Mouse (Mus musculus): ENCODE results near the gene Gm10382.
"Not testable (repeated sequence)": the region's sequence is repeated elsewhere in the genome, so short reads cannot be mapped to it uniquely, and the experiment has no call there.

Gene Gm10382

DNA sequence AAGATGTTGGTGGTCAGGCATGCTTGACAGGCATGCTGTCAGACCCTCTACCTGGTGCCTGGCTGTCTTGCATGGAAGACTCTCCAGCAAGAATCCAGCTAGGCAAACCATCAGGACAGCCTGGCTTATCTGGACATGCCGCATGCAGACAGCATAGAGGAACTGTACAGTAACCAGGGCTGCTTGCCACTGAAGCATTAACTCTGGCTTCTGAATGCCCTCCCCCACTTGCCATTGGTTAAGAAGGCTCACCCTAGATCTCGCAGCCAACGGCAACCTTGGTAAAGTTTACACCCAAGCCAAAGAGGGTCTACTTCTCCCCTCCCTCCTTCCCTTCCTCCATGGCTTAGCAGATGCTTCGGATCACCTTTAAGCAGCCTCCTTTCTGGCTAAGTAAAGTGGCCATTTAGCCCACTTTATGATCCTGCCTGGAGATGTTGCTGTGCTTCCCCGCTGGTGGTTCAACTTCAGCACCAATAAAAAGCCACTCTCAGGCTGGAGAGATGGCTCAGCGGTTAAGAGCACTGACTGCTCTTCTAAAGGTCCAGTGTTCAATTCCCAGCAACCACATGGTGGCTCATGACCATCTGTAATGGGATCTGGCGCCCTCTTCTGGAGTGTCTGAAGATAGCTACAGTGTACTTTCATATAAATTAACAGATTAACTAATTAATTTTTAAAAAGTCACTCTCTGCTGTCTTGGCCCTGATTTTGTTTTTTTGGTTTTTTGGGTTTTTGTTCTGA lies 18.0 kb upstream of the Gm10382 start:
- peak in 1 of 2 experiments; percentile 9 for DNase-seq

DNA sequence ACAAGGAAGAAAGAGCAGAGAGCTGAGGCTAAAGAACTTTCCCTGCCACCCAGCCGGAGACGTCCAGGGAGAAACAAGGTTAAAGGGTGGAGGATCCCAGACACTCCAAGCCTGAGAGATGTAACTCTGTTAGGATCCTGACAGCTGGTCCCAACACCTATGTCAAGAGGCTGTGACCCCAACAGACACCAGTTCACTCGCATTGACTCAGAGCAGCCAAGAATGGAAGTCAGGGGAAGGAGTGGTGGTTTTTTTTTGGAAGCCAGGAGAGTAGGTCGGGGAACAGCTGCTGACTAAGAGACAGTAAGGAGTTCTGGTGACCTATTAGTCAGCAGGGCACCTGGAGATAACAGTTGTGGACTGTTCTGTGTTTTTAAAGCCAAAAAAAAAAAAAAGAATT lies 17.1 kb upstream of the Gm10382 start:
- DNase-seq: no peak

DNA sequence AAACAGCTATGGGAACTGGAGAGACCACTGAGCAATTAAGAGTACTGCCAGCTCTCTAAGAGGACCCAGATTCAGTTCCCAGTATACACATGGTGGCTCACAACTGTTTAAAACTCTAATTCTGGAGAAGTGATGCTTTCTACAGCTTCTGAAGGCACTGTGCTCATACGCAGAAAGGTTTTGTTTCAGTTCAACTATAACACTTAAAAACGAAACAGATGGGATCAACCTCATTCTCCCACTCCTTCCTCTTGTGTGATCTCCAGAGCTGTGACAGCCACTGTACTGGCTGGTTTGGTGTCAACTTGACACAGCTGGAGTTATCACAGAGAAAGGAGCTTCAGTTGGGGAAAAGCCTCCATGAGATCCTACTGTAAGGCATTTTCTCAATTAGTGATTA lies 13.3 kb upstream of the Gm10382 start:
- no peak for DNase-seq

DNA sequence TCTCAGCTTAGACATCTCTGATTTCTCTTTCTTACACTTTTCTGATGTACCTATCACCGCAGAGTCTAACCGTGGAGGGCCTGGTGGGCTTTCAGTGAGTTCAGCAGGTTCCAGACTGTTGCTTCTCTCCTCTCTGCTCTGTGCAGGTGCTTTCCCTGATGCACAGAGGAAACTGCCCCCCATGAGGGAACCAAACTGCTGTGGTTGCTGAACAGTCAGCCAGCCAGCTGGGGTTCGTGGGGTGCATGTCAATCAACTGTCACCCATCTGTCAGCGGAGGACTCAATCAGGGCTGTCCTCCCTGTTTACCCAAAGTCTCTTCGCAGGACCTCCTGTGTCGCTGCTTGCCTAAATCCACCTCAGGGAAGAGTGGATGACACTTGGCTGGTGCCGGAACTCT lies 11.9 kb upstream of the Gm10382 start:
- DNase-seq: no peak

DNA sequence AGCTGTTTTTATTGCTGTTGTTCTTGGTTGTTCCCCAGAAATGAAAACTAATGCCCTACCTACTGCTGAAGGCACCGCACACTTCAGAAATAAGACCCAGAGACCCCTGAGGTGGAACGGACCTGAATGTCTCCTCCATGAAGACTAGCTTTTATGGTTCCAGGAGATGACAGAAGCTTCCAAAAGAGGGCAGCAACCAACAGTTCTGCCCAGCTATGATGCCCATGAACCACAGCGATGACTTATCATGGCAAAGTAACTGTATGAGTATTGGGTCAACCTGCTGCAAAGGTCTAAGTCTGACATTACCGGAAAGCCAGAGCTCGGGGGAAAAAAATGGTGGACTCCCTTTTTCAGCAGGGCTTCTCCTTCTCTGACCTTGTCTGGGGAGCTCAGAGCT lies 10.2 kb upstream of the Gm10382 start:
- no peak for DNase-seq

DNA sequence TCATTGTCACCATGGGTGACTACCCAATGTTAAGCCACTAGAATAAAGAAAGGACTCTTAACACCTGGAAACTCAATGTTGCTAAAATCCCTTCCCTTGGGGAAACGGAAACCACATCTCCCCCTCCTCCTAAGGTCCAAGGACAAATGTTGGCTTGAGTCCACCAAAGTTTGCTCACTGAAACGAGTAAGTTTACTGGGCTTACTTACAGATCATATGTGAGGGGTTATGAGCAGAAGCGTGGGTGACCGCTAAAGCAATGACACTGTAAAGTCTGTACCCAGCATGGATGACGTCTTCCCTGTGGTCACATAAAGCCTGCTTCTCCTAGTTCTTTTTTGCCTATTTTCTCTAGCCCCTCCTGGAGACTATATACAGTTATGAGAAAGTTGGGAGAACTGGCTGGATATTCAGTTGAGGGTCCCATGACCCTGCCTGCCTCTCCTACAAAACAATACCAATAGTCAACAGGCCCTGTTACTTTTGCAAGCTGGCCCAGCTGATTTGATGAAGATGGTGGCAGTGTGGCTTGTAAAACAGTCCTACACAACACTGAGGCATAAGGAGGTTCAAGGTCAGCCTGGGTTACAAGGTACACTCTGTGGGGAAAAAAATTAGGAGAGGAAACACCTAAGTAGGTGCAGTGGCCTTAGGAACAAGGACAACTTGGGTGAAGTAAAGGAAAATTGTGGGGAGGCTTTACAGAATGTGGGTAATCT lies 7.0 kb upstream of the Gm10382 start:
- peak in 1 of 2 experiments; percentile 29 for DNase-seq

DNA sequence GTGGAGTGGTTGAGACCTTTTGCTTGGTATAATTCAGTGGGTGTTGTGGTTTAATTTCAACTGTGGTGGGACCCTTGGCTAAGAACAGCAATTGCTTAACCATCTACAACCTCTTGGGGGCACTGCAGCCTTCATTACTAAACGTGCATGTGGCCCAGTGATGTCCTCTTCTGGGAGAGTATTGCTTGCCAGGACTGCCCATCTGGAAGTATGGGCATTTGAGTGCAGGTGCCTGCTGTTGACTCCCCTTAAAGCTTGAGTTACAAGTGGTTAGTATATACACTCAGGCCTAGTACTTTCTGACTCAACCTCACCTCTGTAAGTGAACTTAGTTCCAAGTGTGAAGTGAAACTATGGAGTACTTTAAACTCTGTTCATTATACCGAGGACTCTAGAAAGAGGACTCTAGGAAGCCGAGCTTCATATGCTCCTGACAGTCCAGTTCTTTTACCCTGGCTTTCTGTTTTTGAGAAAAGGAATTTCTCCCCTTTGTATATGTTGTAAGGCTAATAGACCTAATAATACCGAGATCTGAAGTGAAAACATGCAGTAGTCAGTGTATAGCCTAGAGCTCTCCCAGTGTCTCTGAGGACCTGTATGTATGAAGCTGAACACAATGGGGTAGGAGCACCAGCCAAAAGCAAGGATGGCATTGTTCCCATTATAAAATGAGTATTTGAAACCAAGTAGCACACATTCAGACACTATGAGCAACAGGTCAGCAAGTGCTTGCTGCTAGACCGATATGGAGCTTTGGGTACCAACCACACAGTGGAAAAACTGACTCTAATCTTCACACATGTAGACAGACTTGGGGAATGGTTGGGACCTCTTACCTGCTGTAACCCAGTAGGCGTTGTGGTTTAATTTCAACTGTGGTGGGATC lies 6.2 kb upstream of the Gm10382 start:
- DNase-seq: peak; percentile 78 to 80

DNA sequence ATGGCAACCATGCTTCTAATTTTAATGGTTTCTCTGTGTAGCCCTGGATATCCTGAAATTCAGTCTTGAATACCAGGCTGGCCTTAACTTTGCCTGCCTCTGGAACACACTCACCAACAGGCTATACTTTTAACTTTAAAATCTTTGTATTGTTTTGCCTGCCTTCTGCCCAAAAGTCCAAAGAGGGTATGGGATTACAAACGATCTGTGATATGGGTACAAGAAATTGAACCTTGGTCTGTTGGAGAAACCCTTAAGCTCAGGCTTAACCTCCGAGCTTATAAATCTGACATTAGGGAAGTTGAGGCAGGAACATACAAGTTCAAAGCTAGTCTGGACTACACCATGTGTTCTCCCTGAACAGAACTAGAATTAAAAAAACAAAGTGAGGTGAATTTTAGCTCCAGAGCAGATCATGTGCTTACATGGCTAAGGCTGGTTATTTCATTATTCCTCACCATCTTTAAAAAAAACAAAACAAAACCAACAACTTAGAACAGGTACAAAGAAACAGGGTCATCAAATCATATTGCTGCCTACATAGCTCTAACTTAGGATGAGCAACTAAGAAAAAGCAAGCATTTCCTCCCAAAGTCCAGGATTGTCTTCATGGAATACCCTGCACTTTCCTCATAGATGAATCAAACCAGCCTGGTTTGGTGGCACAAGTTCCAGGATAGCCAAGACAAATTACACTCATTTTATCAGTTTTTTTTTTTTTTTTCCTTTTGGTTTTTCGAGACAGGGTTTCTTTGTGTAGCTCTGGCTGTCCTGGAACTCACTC lies 5.3 kb upstream of the Gm10382 start:
- no peak for DNase-seq

DNA sequence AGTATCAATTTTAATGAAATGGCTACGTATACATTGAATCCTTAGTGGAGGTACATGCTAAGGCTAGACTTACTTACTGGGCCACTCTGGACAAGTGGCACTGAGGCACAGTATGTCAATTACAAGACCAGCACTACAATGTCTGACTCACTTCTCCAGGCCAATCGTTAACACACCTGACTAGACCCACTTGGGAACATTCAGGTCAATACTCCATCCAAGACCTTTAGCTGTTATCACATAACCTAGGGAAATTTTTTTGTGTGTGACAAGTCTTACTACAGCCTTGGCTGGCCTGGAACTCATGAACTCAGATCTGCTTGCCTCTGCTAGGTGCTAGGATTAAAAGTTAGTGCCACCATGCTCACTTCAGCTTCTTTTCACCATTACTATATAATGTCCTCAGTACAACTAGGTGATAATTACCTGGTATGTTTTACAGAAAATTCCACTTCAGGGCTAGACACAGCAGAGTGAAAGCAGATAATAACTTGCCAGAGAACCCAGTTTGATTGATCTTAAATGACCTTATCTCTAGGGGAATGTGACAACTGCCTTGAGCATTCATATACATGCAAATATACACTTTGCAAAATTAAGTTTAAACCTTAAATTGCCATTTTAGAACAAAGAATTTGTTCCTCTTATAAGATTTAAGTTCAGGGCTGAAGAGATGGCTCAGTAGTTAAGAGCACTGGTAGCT lies 4.5 kb upstream of the Gm10382 start:
- DNase-seq: no peak

DNA sequence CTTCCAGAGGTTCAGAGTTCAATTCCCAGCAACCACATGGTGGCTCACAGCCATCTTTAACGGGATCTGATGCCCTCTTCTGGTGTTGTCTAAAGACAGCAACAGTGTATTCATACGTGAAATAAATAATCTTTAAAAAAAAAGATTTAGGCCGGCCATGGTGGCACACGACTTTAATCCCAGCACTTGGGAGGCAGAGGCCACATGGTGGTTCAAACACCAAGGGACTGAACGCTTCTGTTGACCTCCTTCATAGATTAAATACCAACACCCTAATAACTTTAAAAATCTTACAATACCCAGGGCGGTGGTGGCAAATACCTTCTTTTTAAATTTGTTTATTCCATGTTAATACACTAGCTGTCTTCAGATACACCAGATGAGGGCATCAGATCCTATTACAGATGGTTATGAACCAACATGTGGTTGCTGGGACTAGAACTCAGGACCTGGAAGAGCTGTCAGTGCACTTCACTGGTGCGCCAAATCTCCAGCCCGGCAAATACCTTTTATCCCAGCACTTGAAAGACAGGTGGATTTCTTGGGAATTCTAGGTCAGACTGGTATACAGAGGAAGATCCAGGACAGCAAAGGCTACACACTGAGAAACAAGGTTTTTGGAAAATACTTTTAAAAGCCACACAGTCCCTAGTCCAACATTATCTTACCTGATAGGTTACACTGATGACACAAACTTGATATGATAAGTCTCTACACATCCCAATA lies 3.7 kb upstream of the Gm10382 start:
- peak in 1 of 2 experiments; percentile 30 for DNase-seq

DNA sequence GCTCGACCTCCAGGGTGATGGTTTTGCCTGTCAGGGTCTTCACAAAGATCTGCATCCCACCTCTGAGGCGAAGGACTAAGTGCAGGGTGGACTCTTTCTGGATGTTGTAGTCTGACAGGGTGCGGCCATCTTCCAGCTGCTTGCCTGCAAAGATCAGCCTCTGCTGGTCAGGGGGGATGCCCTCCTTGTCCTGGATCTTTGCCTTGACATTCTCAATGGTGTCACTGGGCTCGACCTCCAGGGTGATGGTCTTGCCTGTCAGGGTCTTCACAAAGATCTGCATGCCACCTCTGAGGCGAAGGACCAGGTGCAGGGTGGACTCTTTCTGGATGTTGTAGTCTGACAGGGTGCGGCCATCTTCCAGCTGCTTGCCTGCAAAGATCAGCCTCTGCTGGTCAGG lies 1.8 kb upstream of the Gm10382 start:
- not testable (repeated sequence) for DNase-seq

DNA sequence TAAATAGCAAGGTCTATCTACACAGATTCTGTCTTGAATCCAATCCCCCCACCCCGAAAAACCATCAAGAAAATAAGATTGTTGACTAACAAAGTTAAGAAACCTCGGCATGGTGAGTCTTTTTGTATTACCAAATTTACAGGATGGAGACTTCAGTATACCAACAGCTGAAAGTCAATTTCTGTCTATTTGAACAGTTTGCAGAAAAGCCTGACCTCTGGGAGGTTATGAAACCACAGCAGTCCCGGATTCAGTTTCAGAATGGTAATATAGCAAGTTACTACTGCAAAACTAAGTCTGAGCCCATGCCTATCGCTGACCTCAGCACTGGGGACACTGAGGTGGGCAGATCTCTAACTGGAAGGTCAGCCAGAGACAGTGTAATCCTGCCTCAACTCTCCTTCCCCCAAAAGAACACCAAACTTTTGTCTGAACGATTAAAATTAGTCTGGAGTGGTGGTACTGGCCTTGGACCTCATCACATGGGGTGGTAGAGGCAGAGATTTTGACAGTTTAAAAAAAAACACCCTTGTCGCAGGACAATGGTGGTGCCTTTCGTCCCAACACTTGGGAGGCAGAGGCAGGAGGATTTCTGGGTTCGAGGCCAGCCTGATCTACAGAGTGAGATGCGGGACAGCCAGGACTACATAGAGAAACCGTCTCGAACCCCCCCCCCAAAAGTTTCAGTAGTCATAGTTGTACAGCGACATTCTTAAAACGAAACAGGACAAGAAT lies 597 bp upstream of the Gm10382 start:
- DNase-seq: no peak

DNA sequence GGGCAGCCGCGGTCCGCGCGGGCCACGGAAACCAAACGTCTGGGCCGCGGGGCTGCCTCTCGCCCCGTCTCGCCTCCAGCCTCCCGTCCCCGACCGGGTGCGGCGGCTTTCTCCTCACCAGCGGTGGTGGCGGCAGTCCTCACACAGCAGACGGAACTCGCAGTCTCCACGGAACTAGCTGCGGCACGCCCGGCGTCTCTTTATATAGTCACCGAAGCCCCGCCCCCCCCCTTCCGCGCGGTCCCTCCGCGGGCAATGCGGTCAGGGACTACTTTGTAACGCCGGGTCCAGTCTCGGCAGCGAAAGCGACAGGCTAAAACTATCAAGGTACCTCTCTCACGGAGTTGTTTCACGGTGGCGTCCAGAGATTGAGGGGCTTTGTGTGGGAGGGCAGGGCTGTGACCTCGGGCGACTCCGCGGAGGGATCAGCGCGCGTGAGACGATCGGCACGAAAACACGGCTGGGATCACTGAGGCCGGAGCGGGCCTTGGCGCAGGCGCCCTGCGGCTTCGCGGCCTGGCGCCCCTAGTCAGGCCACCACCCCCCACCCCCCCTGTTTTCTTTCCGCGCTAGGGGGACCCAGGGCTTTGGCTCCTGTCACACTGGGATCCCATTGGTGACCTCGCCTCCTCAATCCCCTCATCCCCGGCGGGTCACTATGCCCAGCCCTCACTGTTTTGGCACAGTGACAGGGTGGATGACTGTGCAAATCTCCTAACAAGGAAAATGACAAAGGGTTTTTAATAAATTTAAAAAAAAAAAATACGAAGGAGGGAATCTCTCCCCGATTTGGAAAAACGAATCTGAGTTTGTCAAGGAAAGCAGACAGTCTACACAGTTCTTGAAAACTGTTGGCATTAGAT lies 688 bp downstream of the Gm10382 start, which contains the start of gene Ubc:
TSS of gene Ubc (minus strand) at position 624 of the 863 bp plus-strand sequence.
- peak; percentile 95 for DNase-seq

DNA sequence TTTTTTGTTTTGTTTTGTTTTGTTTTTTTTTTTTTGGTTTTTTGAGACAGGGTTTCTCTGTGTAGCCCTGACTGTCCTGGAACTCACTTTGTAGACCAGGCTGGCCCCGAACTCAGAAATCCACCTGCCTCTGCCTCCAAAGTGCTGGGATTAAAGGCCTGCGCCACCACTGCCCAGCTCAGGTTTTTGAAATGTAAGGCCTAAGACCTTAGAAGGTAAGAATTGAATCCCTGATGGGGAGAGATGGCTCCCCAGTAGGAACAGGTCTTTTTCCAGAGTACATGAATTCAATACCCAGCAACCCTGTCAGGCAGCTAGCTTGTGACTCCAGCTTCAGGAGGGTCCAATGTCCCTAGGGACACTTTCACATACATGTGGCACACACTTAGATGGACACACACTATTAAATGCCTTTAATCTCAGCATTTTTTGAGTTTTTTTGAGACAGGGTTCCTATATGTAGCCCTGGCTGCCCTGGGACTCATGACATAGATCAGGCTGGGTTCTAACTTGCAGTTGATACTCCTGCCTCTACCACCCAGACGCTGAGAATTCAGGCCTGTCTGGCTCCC lies 1.9 kb downstream of the Gm10382 start:
- DNase-seq: peak in 1 of 2 experiments; percentile 23

DNA sequence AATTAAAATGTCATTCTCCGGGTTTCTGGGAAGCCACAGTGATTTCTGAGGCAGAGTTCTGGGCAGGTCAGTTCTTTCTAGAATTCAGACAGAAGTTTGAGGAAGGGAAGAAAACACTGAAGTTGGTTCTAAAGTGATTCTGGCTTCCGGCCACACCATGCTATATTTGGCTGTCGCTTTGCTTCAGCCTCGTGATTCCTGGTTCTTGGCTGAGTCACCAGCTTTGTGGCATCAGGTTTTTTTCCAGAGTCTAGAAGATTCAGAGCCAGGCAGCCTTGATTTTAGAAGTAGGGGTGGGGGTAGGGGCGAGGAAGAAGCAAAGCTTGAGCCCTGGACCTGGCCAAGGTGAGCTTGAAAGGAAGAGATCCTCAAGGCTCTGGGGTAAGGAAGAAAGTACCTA lies 2.5 kb downstream of the Gm10382 start:
- DNase-seq: peak; percentile 86 to 91

DNA sequence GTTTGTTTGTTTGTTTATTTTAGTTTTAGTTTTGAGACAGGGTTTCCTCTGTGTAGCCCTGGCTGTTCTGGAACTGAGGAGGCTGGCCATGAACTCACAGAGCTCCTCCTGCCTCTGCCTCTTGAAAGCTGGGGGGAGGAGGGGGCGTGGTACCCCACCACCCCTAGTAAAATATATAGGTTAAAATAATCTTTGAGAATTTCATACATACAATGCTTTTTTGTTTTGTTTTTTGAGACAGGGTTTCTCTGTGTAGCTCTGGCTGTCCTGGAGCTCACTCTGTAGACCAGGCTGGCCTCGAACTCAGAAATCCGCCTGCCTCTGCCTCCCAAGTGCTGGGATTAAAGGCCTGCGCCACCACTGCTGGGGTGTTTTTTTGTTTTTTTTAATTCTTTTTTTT lies 3.1 kb downstream of the Gm10382 start:
- DNase-seq: peak in 1 of 2 experiments; percentile 22

DNA sequence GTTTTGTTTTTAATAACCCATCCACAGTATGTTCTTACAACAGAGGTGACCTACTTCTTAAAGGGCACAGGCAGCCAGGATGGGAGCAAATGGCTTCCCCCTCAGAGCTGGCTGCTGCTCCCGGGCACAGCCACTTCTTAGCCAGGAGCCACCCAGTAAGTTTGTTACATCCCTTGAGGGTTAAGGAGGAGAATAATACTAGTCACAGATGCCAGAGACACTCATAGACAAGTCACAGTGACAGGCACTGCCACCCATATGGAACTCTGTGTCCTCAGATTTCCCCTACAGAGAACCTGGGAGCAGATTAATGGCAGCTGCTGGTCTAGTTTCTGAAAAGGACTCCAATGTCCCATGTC lies 3.5 kb downstream of the Gm10382 start:
- no peak for DNase-seq

DNA sequence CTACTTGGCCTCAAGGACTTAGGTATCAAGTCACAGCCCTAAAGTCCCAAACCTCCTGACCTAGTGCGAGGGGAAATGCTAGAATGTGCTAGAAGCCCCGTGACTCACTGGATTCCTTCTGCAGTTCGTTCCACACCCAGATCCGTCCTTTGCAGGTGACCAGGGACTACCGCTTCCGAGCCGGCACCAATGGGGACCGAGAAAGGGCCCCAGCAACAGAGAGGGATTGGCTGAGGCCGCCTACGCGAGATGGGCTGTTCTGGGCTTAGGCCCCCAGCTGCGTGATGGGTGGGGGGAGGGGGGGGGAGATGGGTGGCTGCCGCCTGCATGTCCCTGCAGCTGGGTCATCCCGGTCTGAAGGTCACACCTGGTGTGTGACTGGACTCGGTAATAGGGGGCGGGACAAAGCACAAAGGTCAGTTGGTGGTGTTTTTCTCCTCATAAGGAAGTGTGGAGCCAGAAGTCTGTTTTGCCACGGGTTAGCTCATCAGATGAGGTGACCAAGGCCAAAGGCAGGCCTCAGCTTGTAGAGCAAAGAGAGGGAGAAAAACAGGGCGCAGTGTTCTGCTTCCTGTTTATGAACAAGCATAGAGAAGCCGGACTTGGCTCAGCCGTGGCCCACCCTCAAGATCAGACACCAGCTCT lies 4.0 kb downstream of the Gm10382 start:
- DNase-seq: peak; percentile 99
